In the genomic region with DNA sequence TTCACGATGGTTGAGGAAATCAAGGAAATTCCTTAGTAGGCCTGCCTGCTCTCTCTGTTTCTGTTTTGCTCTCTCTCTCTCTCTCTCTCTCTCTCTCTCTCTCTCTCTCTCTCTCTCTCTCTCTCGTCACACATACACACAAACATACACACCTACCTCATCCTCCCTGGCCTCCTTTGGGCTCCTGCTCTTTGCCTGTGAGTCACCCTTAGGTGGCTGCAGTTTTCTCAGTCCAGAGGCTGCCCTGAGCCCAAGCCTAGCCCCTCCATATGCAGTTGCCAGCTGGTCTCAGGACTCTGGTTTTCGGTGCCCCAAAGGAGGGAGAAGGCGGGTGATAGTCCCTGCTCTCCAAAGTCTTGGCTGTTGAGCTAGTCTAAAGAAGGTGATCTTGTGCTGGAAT, we compare ENCODE assay signal across 29 mouse cellular contexts. TPM values are rescaled to one million over a fixed set of nuclear protein-coding genes. Genes with fewer than 3 reads are reported as not detected.
DNase-seq lines count a peak whose midpoint lies in the region; ATAC-seq and TF ChIP-seq lines count a peak whose summit lies in the region.
"Had no signal": no experiment of that assay in that cellular context is flagged by ENCODE, and none has a peak within 500 bp of the region (broad histone marks: within the 10 kb centered on the region; RNA-seq: fewer than 3 reads in every experiment).

No protein-coding gene starts in this region.

- in situ Hi-C loops in CH12.LX (cut with MboI; ENCODE audit: low pct_ligation_motif_present, low pct_unique_long_range_greater_than_20kb, low sequenced_read_pairs), result no loop called here

- dilution Hi-C loops in CH12.LX (cut with MboI; ENCODE audit: extremely low pct_ligation_motif_present, extremely low pct_unique_long_range_greater_than_20kb, low sequenced_read_pairs), result no loop called here

- H3K4me2 ChIP-seq in heart, embryonic 12.5 days, result no peak overlapping the region
- no peak overlapping the region for H3K4me2 ChIP-seq in stomach, embryonic 16.5 days (ENCODE audit: low read depth, low read length)
- no peak overlapping the region for H3K4me2 ChIP-seq in stomach, postnatal 0 days (replicated peaks; ENCODE audit: low read depth)
- peak overlapping the region; percentile 55; the same call in 1 of the 2 replicates for H3K4me2 ChIP-seq in CH12.LX (ENCODE audit: insufficient read depth, low read depth, poor library complexity, severe bottlenecking)
- no peak overlapping the region for H3K4me2 ChIP-seq in midbrain, embryonic 16.5 days (ENCODE audit: low read length)
- H3K4me2 ChIP-seq: embryonic facial prominence, embryonic 12.5 days; embryonic facial prominence, embryonic 15.5 days; heart, embryonic 13.5 days; hindbrain, embryonic 12.5 days; hindbrain, embryonic 15.5 days had no signal

- no peak for ATAC-seq in heart, embryonic 12.5 days (ENCODE audit: insufficient number of reproducible peaks, low FRiP score)
- no peak for ATAC-seq in stomach, embryonic 16.5 days (ENCODE audit: insufficient read depth, low FRiP score)
- ATAC-seq in stomach, postnatal 0 days (ENCODE audit: low FRiP score, low TSS enrichment), result no peak
- ATAC-seq in midbrain, embryonic 16.5 days, result no peak
- ATAC-seq: activated CD4-positive, CD25-positive, alpha-beta regulatory T cell, adult 4 months; forebrain, embryonic 14.5 days; forebrain, postnatal 0 days had no signal

- H3K4me1 ChIP-seq in heart, adult 2 months (ENCODE audit: control insufficient read depth, insufficient read depth, low read length), result peaks cover 15% of the 10 kb centered on the region
- peaks cover 3% of the 10 kb centered on the region; the same call in 1 of the 2 replicates for H3K4me1 ChIP-seq in heart, embryonic 12.5 days (replicated peaks)
- H3K4me1 ChIP-seq in stomach, embryonic 16.5 days (ENCODE audit: control insufficient read depth, insufficient read depth, low read length), result no peaks in the 10 kb centered on the region
- H3K4me1 ChIP-seq in stomach, postnatal 0 days (replicated peaks; ENCODE audit: control insufficient read depth, insufficient read depth), result no peaks in the 10 kb centered on the region
- H3K4me1 ChIP-seq in CH12.LX (ENCODE audit: control insufficient read depth in 1 of 2, insufficient read depth in 2 of 2), result peaks cover 17 to 68% of the 10 kb centered on the region in 2 experiments
- H3K4me1 ChIP-seq in small intestine, adult 2 months (ENCODE audit: control insufficient read depth, insufficient read depth, insufficient read length, low read length), result peaks cover 25% of the 10 kb centered on the region; the same call in 1 of the 2 replicates
- H3K4me1 ChIP-seq in midbrain, embryonic 16.5 days (ENCODE audit: control insufficient read depth, insufficient read depth, low read length), result no peaks in the 10 kb centered on the region
- peaks cover 7% of the 10 kb centered on the region; the same call in 1 of the 2 replicates for H3K4me1 ChIP-seq in limb, embryonic 10.5 days
- H3K4me1 ChIP-seq: embryonic facial prominence, embryonic 12.5 days; hindbrain, embryonic 12.5 days had no signal

- no peaks in the 10 kb centered on the region for H3K9me3 ChIP-seq in heart, embryonic 12.5 days (replicated peaks)
- H3K9me3 ChIP-seq in stomach, embryonic 16.5 days (replicated peaks; ENCODE audit: control insufficient read depth, low read length), result no peaks in the 10 kb centered on the region
- H3K9me3 ChIP-seq in stomach, postnatal 0 days (ENCODE audit: control insufficient read depth, low read length), result no peaks in the 10 kb centered on the region
- no peaks in the 10 kb centered on the region for H3K9me3 ChIP-seq in CH12.LX (replicated peaks; ENCODE audit: low read length)
- H3K9me3 ChIP-seq in midbrain, embryonic 16.5 days (replicated peaks; ENCODE audit: control insufficient read depth, low read length, poor library complexity, severe bottlenecking), result no peaks in the 10 kb centered on the region
- no peaks in the 10 kb centered on the region for H3K9me3 ChIP-seq in limb, embryonic 10.5 days (replicated peaks)
- H3K9me3 ChIP-seq: embryonic facial prominence, embryonic 12.5 days; embryonic facial prominence, embryonic 15.5 days; heart, embryonic 13.5 days; hindbrain, embryonic 12.5 days; hindbrain, embryonic 15.5 days had no signal

- peak overlapping the region; percentile 33 for H3K27ac ChIP-seq in heart, adult 2 months
- no peak overlapping the region for H3K27ac ChIP-seq in heart, embryonic 12.5 days (ENCODE audit: poor library complexity, severe bottlenecking)
- H3K27ac ChIP-seq in stomach, embryonic 16.5 days (ENCODE audit: low read length), result peak overlapping the region; percentile 5; the same call in 1 of the 2 replicates
- H3K27ac ChIP-seq in stomach, postnatal 0 days (replicated peaks), result no peak overlapping the region; the same call in 1 of the 2 replicates
- H3K27ac ChIP-seq in CH12.LX (ENCODE audit: insufficient read depth, low read depth), result peak overlapping the region; percentile 17
- peak overlapping the region; percentile 41; the same call in 1 of the 2 replicates for H3K27ac ChIP-seq in small intestine, adult 2 months (ENCODE audit: insufficient read depth, low read depth, low read length)
- H3K27ac ChIP-seq in midbrain, embryonic 16.5 days (ENCODE audit: low read length), result no peak overlapping the region
- no peak overlapping the region for H3K27ac ChIP-seq in limb, embryonic 10.5 days
- H3K27ac ChIP-seq: embryonic facial prominence, embryonic 12.5 days; embryonic facial prominence, embryonic 15.5 days; heart, embryonic 13.5 days; hindbrain, embryonic 12.5 days; hindbrain, embryonic 15.5 days had no signal

- TF ChIP-seq RAD21 in CH12.LX (IDR thresholded peaks at IDR 0.05; ENCODE audit: low read depth, low read length), result no peak

- H3K27me3 ChIP-seq in heart, adult 2 months (ENCODE audit: control insufficient read depth, insufficient read depth, low read length), result no peaks in the 10 kb centered on the region
- no peaks in the 10 kb centered on the region for H3K27me3 ChIP-seq in heart, embryonic 12.5 days (replicated peaks)
- no peaks in the 10 kb centered on the region for H3K27me3 ChIP-seq in stomach, embryonic 16.5 days (ENCODE audit: control insufficient read depth, insufficient read depth, low read length)
- H3K27me3 ChIP-seq in stomach, postnatal 0 days (ENCODE audit: control insufficient read depth, insufficient read depth, low read length), result no peaks in the 10 kb centered on the region
- H3K27me3 ChIP-seq in CH12.LX (replicated peaks), result no peaks in the 10 kb centered on the region
- no peaks in the 10 kb centered on the region for H3K27me3 ChIP-seq in small intestine, adult 2 months (ENCODE audit: control insufficient read depth, insufficient read depth, low read length)
- no peaks in the 10 kb centered on the region for H3K27me3 ChIP-seq in midbrain, embryonic 16.5 days (ENCODE audit: control insufficient read depth, insufficient read depth, low read depth, low read length)
- no peaks in the 10 kb centered on the region for H3K27me3 ChIP-seq in limb, embryonic 10.5 days (ENCODE audit: low read depth, poor library complexity, severe bottlenecking)
- H3K27me3 ChIP-seq: embryonic facial prominence, embryonic 12.5 days; embryonic facial prominence, embryonic 15.5 days; heart, embryonic 13.5 days; hindbrain, embryonic 15.5 days had no signal

- no peak for TF ChIP-seq CTCF in heart, adult 2 months (IDR thresholded peaks at IDR 0.05)
- no peak for TF ChIP-seq CTCF in stomach, postnatal 0 days (IDR thresholded peaks at IDR 0.05; ENCODE audit: low read depth)
- TF ChIP-seq CTCF in CH12.LX (conservative IDR thresholded peaks at IDR 0.05 in 1 of 2, IDR thresholded peaks at IDR 0.05 in 1 of 2; ENCODE audit: low read depth in 2 of 2, low read length in 2 of 2), result no peak
- TF ChIP-seq CTCF in small intestine, adult 2 months (IDR thresholded peaks at IDR 0.05; ENCODE audit: extremely low read depth, insufficient read length, insufficient replicate concordance, low read depth, low read length), result no peak

- peaks cover 1% of the 10 kb centered on the region; the same call in 1 of the 2 replicates for H3K79me2 ChIP-seq in heart, adult 2 months (replicated peaks; ENCODE audit: control insufficient read depth, insufficient read depth, low read length)
- peaks cover 78% of the 10 kb centered on the region for H3K79me2 ChIP-seq in CH12.LX (replicated peaks; ENCODE audit: control insufficient read depth, extremely low read depth, insufficient read depth, poor library complexity, severe bottlenecking)

- peaks cover 5% of the 10 kb centered on the region for H3K36me3 ChIP-seq in heart, adult 2 months (ENCODE audit: control insufficient read depth, insufficient read depth, low read length)
- no peaks in the 10 kb centered on the region for H3K36me3 ChIP-seq in heart, embryonic 12.5 days
- H3K36me3 ChIP-seq in stomach, embryonic 16.5 days (ENCODE audit: control insufficient read depth, insufficient read depth, low read length), result no peaks in the 10 kb centered on the region
- peaks cover 3% of the 10 kb centered on the region; the same call in 1 of the 2 replicates for H3K36me3 ChIP-seq in stomach, postnatal 0 days (ENCODE audit: control insufficient read depth, insufficient read depth, low read length)
- peaks cover 10 to 41% of the 10 kb centered on the region in 2 experiments for H3K36me3 ChIP-seq in CH12.LX (replicated peaks in 1 of 2; ENCODE audit: control insufficient read depth in 1 of 2, insufficient read depth in 1 of 2, low read length in 1 of 2)
- peaks cover 23% of the 10 kb centered on the region for H3K36me3 ChIP-seq in small intestine, adult 2 months (ENCODE audit: control insufficient read depth, insufficient read depth, low read length)
- no peaks in the 10 kb centered on the region for H3K36me3 ChIP-seq in midbrain, embryonic 16.5 days (ENCODE audit: control insufficient read depth, insufficient read depth, low read length)
- no peaks in the 10 kb centered on the region for H3K36me3 ChIP-seq in limb, embryonic 10.5 days
- H3K36me3 ChIP-seq: embryonic facial prominence, embryonic 12.5 days; embryonic facial prominence, embryonic 15.5 days; hindbrain, embryonic 12.5 days; hindbrain, embryonic 15.5 days had no signal

- 71% methylated on average over 4 of the region's 4 CpGs for WGBS in heart, adult 2 months
- 72% methylated on average over 4 of the region's 4 CpGs for WGBS in heart, embryonic 12.5 days
- WGBS in stomach, embryonic 16.5 days, result 68% methylated on average over 4 of the region's 4 CpGs
- WGBS in stomach, postnatal 0 days, result 73% methylated on average over 4 of the region's 4 CpGs
- 68% methylated on average over 4 of the region's 4 CpGs for WGBS in small intestine, adult 2 months
- 89% methylated on average over 4 of the region's 4 CpGs for WGBS in midbrain, embryonic 16.5 days
- WGBS in limb, embryonic 10.5 days, result 86% methylated on average over 4 of the region's 4 CpGs

- intact Hi-C loops in heart, adult 2 months (cut with DNase I), result no loop called here

- no peak overlapping the region for H3K9ac ChIP-seq in heart, adult 2 months (ENCODE audit: low read depth, low read length)
- H3K9ac ChIP-seq in heart, embryonic 12.5 days, result no peak overlapping the region
- H3K9ac ChIP-seq in stomach, embryonic 16.5 days (ENCODE audit: low read length), result no peak overlapping the region
- H3K9ac ChIP-seq in stomach, postnatal 0 days (ENCODE audit: low read length), result no peak overlapping the region
- H3K9ac ChIP-seq in CH12.LX (ENCODE audit: insufficient read depth, low read depth), result peak overlapping the region; percentile 29; the same call in 1 of the 2 replicates
- H3K9ac ChIP-seq in midbrain, embryonic 16.5 days (ENCODE audit: low read depth, low read length), result no peak overlapping the region
- H3K9ac ChIP-seq: embryonic facial prominence, embryonic 12.5 days; embryonic facial prominence, embryonic 15.5 days; forebrain, postnatal 0 days; heart, embryonic 13.5 days; hindbrain, embryonic 12.5 days; hindbrain, embryonic 15.5 days had no signal

- TF ChIP-seq EP300 in heart, adult 2 months (IDR thresholded peaks at IDR 0.05; ENCODE audit: insufficient read depth, low read depth, low read length), result no peak
- no peak for TF ChIP-seq EP300 in stomach, postnatal 0 days (optimal IDR thresholded peaks at IDR 0.05)
- no peak for TF ChIP-seq EP300 in CH12.LX (IDR thresholded peaks at IDR 0.05; ENCODE audit: low read length)

- no peak overlapping the region for H3K4me3 ChIP-seq in heart, adult 2 months
- no peak overlapping the region for H3K4me3 ChIP-seq in heart, embryonic 12.5 days
- no peak overlapping the region for H3K4me3 ChIP-seq in stomach, embryonic 16.5 days (replicated peaks; ENCODE audit: low read length)
- H3K4me3 ChIP-seq in stomach, postnatal 0 days (ENCODE audit: low read depth, low read length), result no peak overlapping the region
- H3K4me3 ChIP-seq in CH12.LX (replicated peaks in 1 of 3; ENCODE audit: low read depth in 2 of 3, low read length in 2 of 3, poor library complexity in 1 of 3), result no peak overlapping the region
- no peak overlapping the region for H3K4me3 ChIP-seq in small intestine, adult 2 months (ENCODE audit: low read depth, low read length)
- no peak overlapping the region for H3K4me3 ChIP-seq in midbrain, embryonic 16.5 days (ENCODE audit: low read depth, low read length)
- H3K4me3 ChIP-seq in limb, embryonic 10.5 days, result no peak overlapping the region
- H3K4me3 ChIP-seq: embryonic facial prominence, embryonic 12.5 days; embryonic facial prominence, embryonic 15.5 days; heart, embryonic 13.5 days; hindbrain, embryonic 12.5 days; hindbrain, embryonic 15.5 days had no signal

- TF ChIP-seq POLR2A in heart, adult 2 months (IDR thresholded peaks at IDR 0.05; ENCODE audit: insufficient read depth, low read depth, low read length), result no peak
- no peak for TF ChIP-seq POLR2A in CH12.LX (IDR thresholded peaks at IDR 0.05; ENCODE audit: low read depth, low read length)
- no peak for TF ChIP-seq POLR2A in small intestine, adult 2 months (IDR thresholded peaks at IDR 0.05; ENCODE audit: low read depth, low read length)

- no peak for DNase-seq in heart, adult 2 months
- DNase-seq in stomach, postnatal 0 days (ENCODE audit: low spot score), result no peak
- DNase-seq in CH12.LX (ENCODE audit: extremely low read depth), result no peak
- DNase-seq in limb, embryonic 10.5 days (ENCODE audit: low spot score), result no peak
- DNase-seq: adrenal gland, adult 8-10 months; adrenal gland, postnatal 25 days; B cell, adult 2 months; cerebellum, adult 18-20 months; cerebellum, adult 9-10 months; cerebellum, postnatal 25 days; forebrain, postnatal 0 days; gastrocnemius, postnatal 25 days; heart, postnatal 14 days had no signal

RNA-seq across cellular contexts. Expression of a gene that starts 4.8 kb away (rescaled TPM):
- total RNA-seq in heart, adult 2 months (2021), result 10 to 100 TPM; 10.4 to 13.6 TPM
- 12.5 and 12.9 TPM in 2 replicates for polyA plus RNA-seq in heart, adult 2 months (2012; rRNA removed)
- 7.0 and 7.9 TPM in 2 replicates for polyA plus RNA-seq in heart, embryonic 12.5 days (2016; fragmentation: Nextera tagmentation; extraction: Ambion mirVana)
- polyA plus RNA-seq in stomach, embryonic 16.5 days (2015; fragmentation: Nextera tagmentation; extraction: Ambion mirVana), result 9.3 and 12.0 TPM in 2 replicates
- 9.6 and 10.2 TPM in 2 replicates for polyA plus RNA-seq in stomach, postnatal 0 days (2015; fragmentation: Nextera tagmentation; extraction: Ambion mirVana)
- 31.6 and 39.5 TPM in 2 replicates for total RNA-seq in CH12.LX (2012; rRNA removed)
- total RNA-seq in CH12.LX (2014; rRNA removed), result 26.9 and 30.0 TPM in 2 replicates
- 32.5 and 38.6 TPM in 2 replicates for polyA plus RNA-seq in CH12.LX (2012; ENCODE audit: insufficient read length, low read depth)
- polyA plus RNA-seq in small intestine, adult 2 months (2012; rRNA removed), result 35.4 and 97.6 TPM in 2 replicates
- polyA plus RNA-seq in midbrain, embryonic 16.5 days (2015; fragmentation: Nextera tagmentation; extraction: Ambion mirVana), result 1.3 and 2.1 TPM in 2 replicates
- polyA plus RNA-seq in limb, embryonic 10.5 days (2016; fragmentation: Nextera tagmentation; extraction: Ambion mirVana), result 4.5 and 8.0 TPM in 2 replicates

RNA-seq across cellular contexts. Expression of a gene that starts 19.3 kb away (rescaled TPM):
- total RNA-seq in heart, adult 2 months (2021), result 1 to 10 TPM; 8.3 to 8.6 TPM
- 11.2 and 12.0 TPM in 2 replicates for polyA plus RNA-seq in heart, adult 2 months (2012; rRNA removed)
- 30.3 and 32.7 TPM in 2 replicates for polyA plus RNA-seq in heart, embryonic 12.5 days (2016; fragmentation: Nextera tagmentation; extraction: Ambion mirVana)
- 34.4 and 35.9 TPM in 2 replicates for polyA plus RNA-seq in stomach, embryonic 16.5 days (2015; fragmentation: Nextera tagmentation; extraction: Ambion mirVana)
- 23.4 and 24.3 TPM in 2 replicates for polyA plus RNA-seq in stomach, postnatal 0 days (2015; fragmentation: Nextera tagmentation; extraction: Ambion mirVana)
- total RNA-seq in CH12.LX (2012; rRNA removed) (14.2 and 17.6 TPM in 2 replicates), CH12.LX (2014; rRNA removed) (32.6 and 36.6 TPM in 2 replicates)
- polyA plus RNA-seq in CH12.LX (2012; ENCODE audit: insufficient read length, low read depth), result 19.2 and 23.1 TPM in 2 replicates
- 6.0 and 7.8 TPM in 2 replicates for polyA plus RNA-seq in small intestine, adult 2 months (2012; rRNA removed)
- polyA plus RNA-seq in midbrain, embryonic 16.5 days (2015; fragmentation: Nextera tagmentation; extraction: Ambion mirVana), result 70.1 and 77.8 TPM in 2 replicates
- polyA plus RNA-seq in limb, embryonic 10.5 days (2016; fragmentation: Nextera tagmentation; extraction: Ambion mirVana), result 41.4 and 47.7 TPM in 2 replicates

RNA-seq across cellular contexts. Expression of a gene that starts 38.4 kb away (rescaled TPM):
- 10 to 100 TPM; 60.4 to 70.2 TPM for total RNA-seq in heart, adult 2 months (2021)
- 128 and 199 TPM in 2 replicates for polyA plus RNA-seq in heart, adult 2 months (2012; rRNA removed)
- 156 and 165 TPM in 2 replicates for polyA plus RNA-seq in heart, embryonic 12.5 days (2016; fragmentation: Nextera tagmentation; extraction: Ambion mirVana)
- polyA plus RNA-seq in stomach, embryonic 16.5 days (2015; fragmentation: Nextera tagmentation; extraction: Ambion mirVana), result 204 and 207 TPM in 2 replicates
- 199 and 201 TPM in 2 replicates for polyA plus RNA-seq in stomach, postnatal 0 days (2015; fragmentation: Nextera tagmentation; extraction: Ambion mirVana)
- total RNA-seq in CH12.LX (2012; rRNA removed) (112 and 122 TPM in 2 replicates), CH12.LX (2014; rRNA removed) (224 and 245 TPM in 2 replicates)
- polyA plus RNA-seq in CH12.LX (2012; ENCODE audit: insufficient read length, low read depth), result 142 and 145 TPM in 2 replicates
- 36.4 and 71.2 TPM in 2 replicates for polyA plus RNA-seq in small intestine, adult 2 months (2012; rRNA removed)
- polyA plus RNA-seq in midbrain, embryonic 16.5 days (2015; fragmentation: Nextera tagmentation; extraction: Ambion mirVana), result 227 and 250 TPM in 2 replicates
- polyA plus RNA-seq in limb, embryonic 10.5 days (2016; fragmentation: Nextera tagmentation; extraction: Ambion mirVana), result 206 and 208 TPM in 2 replicates

RNA-seq across cellular contexts. Expression of a gene that starts 42.5 kb away (rescaled TPM):
- not detected for total RNA-seq in heart, adult 2 months (2021)
- not detected in 2 replicates for polyA plus RNA-seq in heart, adult 2 months (2012; rRNA removed)
- 0.26 TPM in 1 of 2 replicates, not detected in the other for polyA plus RNA-seq in heart, embryonic 12.5 days (2016; fragmentation: Nextera tagmentation; extraction: Ambion mirVana)
- 0.18 TPM in 1 of 2 replicates, not detected in the other for polyA plus RNA-seq in stomach, embryonic 16.5 days (2015; fragmentation: Nextera tagmentation; extraction: Ambion mirVana)
- not detected in 2 replicates for polyA plus RNA-seq in stomach, postnatal 0 days (2015; fragmentation: Nextera tagmentation; extraction: Ambion mirVana)
- total RNA-seq in CH12.LX (2012; rRNA removed) (not detected in 2 replicates), CH12.LX (2014; rRNA removed) (not detected in 2 replicates)
- polyA plus RNA-seq in CH12.LX (2012; ENCODE audit: insufficient read length, low read depth), result 0.31 and 0.45 TPM in 2 replicates
- not detected in 2 replicates for polyA plus RNA-seq in small intestine, adult 2 months (2012; rRNA removed)
- not detected in 2 replicates for polyA plus RNA-seq in midbrain, embryonic 16.5 days (2015; fragmentation: Nextera tagmentation; extraction: Ambion mirVana)
- 0.30 TPM in 1 of 2 replicates, not detected in the other for polyA plus RNA-seq in limb, embryonic 10.5 days (2016; fragmentation: Nextera tagmentation; extraction: Ambion mirVana)
- total RNA-seq: common myeloid progenitor, adult 5-6 weeks; forebrain, postnatal 0 days; gastrocnemius, adult 8-10 months; gastrocnemius, postnatal 25 days; granulocyte monocyte progenitor cell, adult 5-6 weeks; heart, postnatal 14 days; hematopoietic stem cell, adult 5-6 weeks had no signal
- polyA plus RNA-seq: activated CD4-positive, CD25-positive, alpha-beta regulatory T cell, adult 4 months; embryonic facial prominence, embryonic 15.5 days; forebrain, embryonic 11.5 days; forebrain, embryonic 14.5 days; forebrain, postnatal 0 days; hindbrain, embryonic 15.5 days had no signal

RNA-seq across cellular contexts. Expression of a gene that starts 53.8 kb away (rescaled TPM):
- total RNA-seq in heart, adult 2 months (2021), result 10 to 100 TPM; 66.7 to 71.9 TPM
- polyA plus RNA-seq in heart, adult 2 months (2012; rRNA removed), result 17.3 and 36.1 TPM in 2 replicates
- 0.87 and 1.1 TPM in 2 replicates for polyA plus RNA-seq in heart, embryonic 12.5 days (2016; fragmentation: Nextera tagmentation; extraction: Ambion mirVana)
- 0.58 and 0.72 TPM in 2 replicates for polyA plus RNA-seq in stomach, embryonic 16.5 days (2015; fragmentation: Nextera tagmentation; extraction: Ambion mirVana)
- polyA plus RNA-seq in stomach, postnatal 0 days (2015; fragmentation: Nextera tagmentation; extraction: Ambion mirVana), result 0.73 and 0.97 TPM in 2 replicates
- 35.1 and 62.5 TPM in 2 replicates for total RNA-seq in CH12.LX (2012; rRNA removed)
- 34.5 and 35.5 TPM in 2 replicates for total RNA-seq in CH12.LX (2014; rRNA removed)
- polyA plus RNA-seq in CH12.LX (2012; ENCODE audit: insufficient read length, low read depth), result 58.0 and 70.8 TPM in 2 replicates
- 11.3 and 16.6 TPM in 2 replicates for polyA plus RNA-seq in small intestine, adult 2 months (2012; rRNA removed)
- polyA plus RNA-seq in midbrain, embryonic 16.5 days (2015; fragmentation: Nextera tagmentation; extraction: Ambion mirVana), result 0.89 and 1.1 TPM in 2 replicates
- polyA plus RNA-seq in limb, embryonic 10.5 days (2016; fragmentation: Nextera tagmentation; extraction: Ambion mirVana), result 0.48 and 0.89 TPM in 2 replicates

Comparison
In these comparisons a context has a peak if more than half of its experiments do, and no peak if none do; other contexts are left out.
1. H3K27ac ChIP-seq: peak in heart, adult 2 months (single experiment), stomach, embryonic 16.5 days (single experiment), CH12.LX (single experiment) and small intestine, adult 2 months (single experiment); none in heart, embryonic 12.5 days (single experiment), stomach, postnatal 0 days (single experiment), midbrain, embryonic 16.5 days (single experiment) and limb, embryonic 10.5 days (single experiment).